Mouse (Mus musculus) megakaryocyte, embryonic 14.5 days (primary cell): ENCODE measurements at regions not wholly inside any gene's neighbourhood (a gene's known extent, or its start where the extent isn't known, plus 50 kb on each side); places are given as distances from the start of the nearest gene placed in this dataset.

ENCODE experiments used
- FLI1 ChIP-seq: IDR thresholded peaks from 2 replicates; pipeline ENCODE4 v1.6.1; 2012; ENCODE audit warnings: low read length, inconsistent platforms, mixed read lengths
- GATA1 ChIP-seq: IDR thresholded peaks from 3 replicates; pipeline ENCODE4 v1.6.1; 2012; ENCODE audit warnings: mixed read lengths, low read length, inconsistent platforms, borderline replicate concordance

DNA sequence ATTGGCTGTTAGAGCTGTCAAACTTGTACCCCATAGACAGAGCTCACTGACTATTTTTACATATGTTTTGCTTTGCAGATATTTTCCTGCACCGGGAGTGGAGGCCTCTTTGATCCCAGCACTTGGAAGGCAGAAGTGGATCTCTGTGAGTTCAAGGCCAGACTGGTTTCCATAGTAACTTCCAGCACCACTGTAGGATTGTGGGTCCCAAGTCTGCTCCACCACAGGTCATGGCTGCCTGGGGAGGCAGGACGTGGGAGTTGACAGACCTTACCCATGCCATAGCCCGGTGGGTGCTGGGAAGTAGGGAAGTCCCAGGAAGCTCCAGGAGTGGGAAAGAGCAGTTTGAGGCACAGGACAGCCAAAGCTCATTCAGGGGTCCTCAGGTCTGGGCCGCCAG, 1180.8 kb downstream of the 9330182O14Rik start:
- TF ChIP-seq GATA1 (no peak), FLI1 (no peak)
